Mouse (Mus musculus) stomach, postnatal 0 days (tissue): Measurements from ENCODE around the gene Slc17a8. TPM values are rescaled to one million over a fixed set of nuclear protein-coding genes. Genes with fewer than 3 reads are reported as not detected.

Experiments
- ATAC-seq: fragments of 200-750 bp; cut with Nextera tagmentation; 2 replicates; pipeline ENCODE4 v1.8.0; 2017; ENCODE audit not compliant: low FRiP score, low TSS enrichment
- DNase-seq: peaks from one replicate; pipeline ENCODE4 v3.0.0-alpha.2; 2016; ENCODE audit warnings: low spot score
- H3K27ac ChIP-seq: fragments of 300-500 bp; sonication (generic); replicated peaks from 2 replicates; pipeline ENCODE4 v1.5.1; 2014; ENCODE audit warnings: mild to moderate bottlenecking, control low read depth
- H3K27me3 ChIP-seq: fragments of 300-500 bp; sonication (generic); 2 replicates; pipeline ENCODE4 v1.6.1; 2014; ENCODE audit warnings: low read length; ENCODE audit not compliant: control insufficient read depth, insufficient read depth
- H3K36me3 ChIP-seq: fragments of 300-500 bp; sonication (generic); 2 replicates; pipeline ENCODE4 v1.6.1; 2014; ENCODE audit warnings: low read length, mixed read lengths; ENCODE audit not compliant: control insufficient read depth, insufficient read depth
- H3K4me1 ChIP-seq: fragments of 300-500 bp; sonication (generic); replicated peaks from 2 replicates; pipeline ENCODE4 v1.6.1; 2014; ENCODE audit warnings: antibody characterized with exemption; ENCODE audit not compliant: control insufficient read depth, insufficient read depth
- H3K4me2 ChIP-seq: fragments of 300-500 bp; sonication (generic); replicated peaks from 2 replicates; pipeline ENCODE4 v1.6.1; 2014; ENCODE audit warnings: low read depth, mild to moderate bottlenecking, control low read depth, moderate library complexity
- H3K4me3 ChIP-seq: fragments of 300-500 bp; sonication (generic); 2 replicates; pipeline ENCODE4 v1.5.1; 2014; ENCODE audit warnings: low read depth, low read length, control low read depth
- H3K9ac ChIP-seq: fragments of 300-500 bp; sonication (generic); 2 replicates; pipeline ENCODE4 v1.6.1; 2014; ENCODE audit warnings: mild to moderate bottlenecking, low read length, control low read depth, mixed read lengths
- H3K9me3 ChIP-seq: fragments of 300-500 bp; sonication (generic); 2 replicates; pipeline ENCODE4 v1.6.1; 2016; ENCODE audit warnings: low read length; ENCODE audit not compliant: control insufficient read depth
- CTCF ChIP-seq: IDR thresholded peaks from 2 replicates; pipeline ENCODE4 v1.5.1; 2016; ENCODE audit warnings: antibody characterized with exemption, low read depth, mild to moderate bottlenecking, moderate library complexity
- EP300 ChIP-seq: optimal IDR thresholded peaks from 2 replicates; pipeline ENCODE3; 2016; ENCODE audit warnings: antibody characterized with exemption
- WGBS: fragments of 180-500 bp; shearing (Covaris S2); extraction: QIAGEN DNeasy Blood & Tissue Kit; methylation state at CpG from one replicate; pipeline ENCODE4 v1.1.7; 2014; 5-methylcytosine and 5-hydroxymethylcytosine counted together
- polyA plus RNA-seq: library from polyadenylated mRNA; unstranded; fragments of >200 nt; fragmentation: Nextera tagmentation; extraction: Ambion mirVana; gene quantifications from 2 replicates; pipeline ENCODE4 v1.2.1, GENCODE M21; 2015

Slc17a8 gene
- polyA plus RNA-seq, 1 experiment from 2014 or later = not detected

- H3K4me3 ChIP-seq = no peak overlapping the region
- no peak overlapping the region for H3K27ac ChIP-seq
- H3K9ac ChIP-seq = no peak overlapping the region
- no peaks in the 10 kb centered on the region for H3K36me3 ChIP-seq
- H3K4me1 ChIP-seq = no peaks in the 10 kb centered on the region
- H3K27me3 ChIP-seq = no peaks in the 10 kb centered on the region
- DNase-seq (no peak), ATAC-seq (no peak)
- H3K9me3 ChIP-seq = no peaks in the 10 kb centered on the region
- TF ChIP-seq CTCF = no peak
- no peak overlapping the region for H3K4me2 ChIP-seq
- WGBS = 80% methylated on average over 5 of the region's 5 CpGs
Measured at GRCm38 (mm10) chr10:89553015-89553414, 68.0 kb downstream of the Slc17a8 start.

GRCm38 (mm10) chr10:89551657-89552056 lies 69.4 kb downstream of the Slc17a8 start:
- ATAC-seq (no peak), DNase-seq (no peak)
- H3K9ac ChIP-seq = no peak overlapping the region
- no peaks in the 10 kb centered on the region for H3K36me3 ChIP-seq
- no peak overlapping the region for H3K4me2 ChIP-seq
- H3K27ac ChIP-seq = no peak overlapping the region
- H3K9me3 ChIP-seq = no peaks in the 10 kb centered on the region
- H3K4me3 ChIP-seq = no peak overlapping the region
- TF ChIP-seq CTCF (no peak), EP300 (no peak)
- 48% methylated on average over 4 of the region's 4 CpGs for WGBS
- H3K4me1 ChIP-seq = no peaks in the 10 kb centered on the region
- no peaks in the 10 kb centered on the region for H3K27me3 ChIP-seq

- 15% methylated on average over 6 of the region's 6 CpGs for WGBS
- TF ChIP-seq CTCF = no peak
- no peak for TF ChIP-seq EP300
- ATAC-seq = no peak
- Histone ChIP-seq H3K9ac (no peak overlapping the region), H3K27ac (no peak overlapping the region), H3K4me3 (no peak overlapping the region), H3K4me1 (no peaks in the 10 kb centered on the region), H3K27me3 (no peaks in the 10 kb centered on the region), H3K36me3 (no peaks in the 10 kb centered on the region), H3K4me2 (no peak overlapping the region), H3K9me3 (no peaks in the 10 kb centered on the region)
- DNase-seq = peak; percentile 21
Measured at GRCm38 (mm10) chr10:89548028-89548427, 73.0 kb downstream of the Slc17a8 start.

GRCm38 (mm10) chr10:89546989-89547388 lies 74.1 kb downstream of the Slc17a8 start:
- WGBS = 40% methylated on average over 2 of the region's 2 CpGs
- Histone ChIP-seq H3K9ac (no peak overlapping the region), H3K27me3 (no peaks in the 10 kb centered on the region), H3K4me2 (no peak overlapping the region), H3K9me3 (no peaks in the 10 kb centered on the region), H3K27ac (no peak overlapping the region), H3K4me3 (no peak overlapping the region), H3K36me3 (no peaks in the 10 kb centered on the region), H3K4me1 (no peaks in the 10 kb centered on the region)
- no peak for ATAC-seq
- no peak for DNase-seq
- no peak for TF ChIP-seq EP300

- no peak overlapping the region for H3K9ac ChIP-seq
- 69% methylated on average over 6 of the region's 6 CpGs for WGBS
- H3K27ac ChIP-seq = no peak overlapping the region
- no peaks in the 10 kb centered on the region for H3K36me3 ChIP-seq
- H3K4me2 ChIP-seq = no peak overlapping the region
- TF ChIP-seq EP300 = no peak
- TF ChIP-seq CTCF = no peak
- no peak overlapping the region for H3K4me3 ChIP-seq
- DNase-seq = peak; percentile 22
- no peaks in the 10 kb centered on the region for H3K27me3 ChIP-seq
- no peaks in the 10 kb centered on the region for H3K9me3 ChIP-seq
- H3K4me1 ChIP-seq = no peaks in the 10 kb centered on the region
- ATAC-seq = peak; percentile 68; the same call in 1 of the 2 replicates
Measured at GRCm38 (mm10) chr10:89543867-89544266, 77.2 kb downstream of the Slc17a8 start.

GRCm38 (mm10) chr10:89542321-89542720 lies 78.7 kb downstream of the Slc17a8 start:
- no peak for ATAC-seq
- Histone ChIP-seq H3K36me3 (no peaks in the 10 kb centered on the region), H3K4me3 (no peak overlapping the region), H3K9ac (no peak overlapping the region), H3K9me3 (no peaks in the 10 kb centered on the region), H3K27me3 (no peaks in the 10 kb centered on the region), H3K4me1 (no peaks in the 10 kb centered on the region), H3K4me2 (no peak overlapping the region), H3K27ac (no peak overlapping the region)
- no peak for TF ChIP-seq EP300
- TF ChIP-seq CTCF = no peak
- DNase-seq = no peak
- 73% methylated on average over 3 of the region's 3 CpGs for WGBS
